Mouse (Mus musculus): ENCODE measurements around the gene Bloc1s3.

DNA sequence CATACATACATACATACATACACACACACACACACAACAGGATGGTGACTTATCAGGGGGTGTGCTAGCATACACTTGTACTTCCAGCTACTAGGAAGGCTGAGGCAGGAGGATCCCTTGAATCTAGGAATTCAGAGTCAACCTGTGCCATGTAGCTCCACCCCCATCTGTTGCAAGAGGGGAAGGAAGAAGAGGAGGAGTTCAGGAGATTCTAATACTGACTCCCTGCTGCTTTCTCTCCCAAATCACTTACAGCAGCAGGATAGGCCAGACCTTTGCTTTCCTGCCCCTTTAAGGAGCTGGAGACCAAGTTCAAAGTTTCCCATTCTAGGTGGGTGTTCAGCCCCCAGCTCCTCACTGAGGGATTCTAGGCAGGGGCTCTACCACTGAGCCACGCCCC, 22.7 kb downstream of the Bloc1s3 start:
- TF ChIP-seq ZNF384 (IDR thresholded peaks at IDR 0.05; ENCODE audit: low read depth, low read length) (no peak), CHD2 (IDR thresholded peaks at IDR 0.05; ENCODE audit: low read length) (no peak), MXI1 (IDR thresholded peaks at IDR 0.05; ENCODE audit: low read depth, low read length) (no peak), MAX (IDR thresholded peaks at IDR 0.05; ENCODE audit: low read length) (no peak), ETS1 (conservative IDR thresholded peaks at IDR 0.05; ENCODE audit: low read depth, low read length) (no peak), POLR2A (IDR thresholded peaks at IDR 0.05; ENCODE audit: low read depth, low read length) (no peak), CTCF (conservative IDR thresholded peaks at IDR 0.05 in 1 of 2, IDR thresholded peaks at IDR 0.05 in 1 of 2; ENCODE audit: low read depth in 2 of 2, low read length in 2 of 2) (no peak), MAFK (IDR thresholded peaks at IDR 0.05; ENCODE audit: insufficient replicate concordance, low read length) (no peak), SMC3 (IDR thresholded peaks at IDR 0.05; ENCODE audit: low read depth, low read length) (no peak), E2F4 (IDR thresholded peaks at IDR 0.05; ENCODE audit: insufficient replicate concordance, low read depth, low read length) (no peak), JUND (conservative IDR thresholded peaks at IDR 0.05; ENCODE audit: low read depth, low read length) (no peak), KAT2A (IDR thresholded peaks at IDR 0.05; ENCODE audit: insufficient replicate concordance, low read length) (no peak)

All from CH12.LX (cell line).